Mouse (Mus musculus) forebrain, embryonic 14.5 days (tissue): Measurements from ENCODE around the gene Klk15. TPM values are rescaled to one million over a fixed set of nuclear protein-coding genes. Genes with fewer than 3 reads are reported as not detected.
"Not testable (repeated sequence)": the region's sequence is repeated elsewhere in the genome, so short reads cannot be mapped to it uniquely, and the experiment has no call there.

ENCODE experiments used
- ATAC-seq: fragments of 200-750 bp; cut with Nextera tagmentation; 2 replicates; pipeline ENCODE4 v1.8.0; 2017; ENCODE audit warnings: mild to moderate bottlenecking, moderate library complexity
- DNase-seq: peaks from one replicate; pipeline ENCODE4 v3.0.0-alpha.2; 2015; ENCODE audit warnings: low spot score
- H3K27ac ChIP-seq: fragments of 300-500 bp; sonication (generic); 2 replicates; pipeline ENCODE4 v1.5.1; 2014; ENCODE audit warnings: low read depth, mild to moderate bottlenecking, control low read depth, low read length, moderate library complexity
- H3K27me3 ChIP-seq: fragments of 300-500 bp; sonication (generic); replicated peaks from 2 replicates; pipeline ENCODE4 v1.6.1; 2014; ENCODE audit warnings: low read length, control low read depth, mixed read lengths; ENCODE audit not compliant: control insufficient read depth, insufficient read depth
- H3K36me3 ChIP-seq: fragments of 300-500 bp; sonication (generic); 2 replicates; pipeline ENCODE4 v1.6.1; 2014; ENCODE audit warnings: low read length, control low read depth; ENCODE audit not compliant: control insufficient read depth, insufficient read depth
- H3K4me1 ChIP-seq: fragments of 300-500 bp; sonication (generic); 2 replicates; pipeline ENCODE4 v1.6.1; 2014; ENCODE audit warnings: antibody characterized with exemption, low read length, control low read depth; ENCODE audit not compliant: control insufficient read depth, insufficient read depth
- H3K4me2 ChIP-seq: fragments of 300-500 bp; sonication (generic); 2 replicates; pipeline ENCODE4 v1.6.1; 2014; ENCODE audit warnings: mild to moderate bottlenecking, control low read depth, low read length
- H3K4me3 ChIP-seq: fragments of 300-500 bp; sonication (generic); 2 replicates; pipeline ENCODE4 v1.5.1; 2014; ENCODE audit warnings: low read depth, low read length, control low read depth
- H3K9ac ChIP-seq: fragments of 300-500 bp; sonication (generic); 2 replicates; pipeline ENCODE4 v1.6.1; 2014; ENCODE audit warnings: mild to moderate bottlenecking, low read length, control low read depth, moderate library complexity
- H3K9me3 ChIP-seq: fragments of 300-500 bp; sonication (generic); replicated peaks from 2 replicates; pipeline ENCODE4 v1.6.1; 2016; ENCODE audit warnings: low read length, control low read depth, mixed read lengths; ENCODE audit not compliant: control insufficient read depth
- WGBS: fragments of 180-500 bp; shearing (Covaris S2); extraction: QIAGEN DNeasy Blood & Tissue Kit; methylation state at CpG from one replicate; pipeline ENCODE4 v1.1.7; 2014; 5-methylcytosine and 5-hydroxymethylcytosine counted together
- polyA plus RNA-seq: library from polyadenylated mRNA; unstranded; fragments of >200 nt; fragmentation: Nextera tagmentation; extraction: Ambion mirVana; gene quantifications from 2 replicates; pipeline ENCODE4 v1.2.1, GENCODE M21; 2014

Gene Klk15
- polyA plus RNA-seq, 1 experiment from 2014 or later, result not detected

GRCm38 (mm10) chr7:43950364-43950763 is 16.8 kb downstream of the Klk15 start, which contains the start of gene Klk1b8:
Gene Klk1b8, plus strand, starts transcription at chr7:43950664.
- no peak within 1 kb of the TSS for H3K4me3 ChIP-seq
- WGBS, result 79% methylated on average over 2 of the region's 2 CpGs
- H3K36me3 ChIP-seq, result no peaks in the 10 kb centered on the region
- H3K27me3 ChIP-seq, result no peaks in the 10 kb centered on the region
- DNase-seq (no peak), ATAC-seq (no peak)
- no peak within 1 kb of the TSS for H3K4me2 ChIP-seq
- H3K9ac ChIP-seq, result no peak within 1 kb of the TSS
- H3K4me1 ChIP-seq, result no peaks in the 10 kb centered on the region
- no peak within 1 kb of the TSS for H3K27ac ChIP-seq
- no peaks in the 10 kb centered on the region for H3K9me3 ChIP-seq

GRCm38 (mm10) chr7:43952703-43953102 is 19.2 kb downstream of the Klk15 start:
- H3K4me3 ChIP-seq, result no peak overlapping the region
- WGBS, result 59% methylated on average over 4 of the region's 4 CpGs
- no peak overlapping the region for H3K9ac ChIP-seq
- no peaks in the 10 kb centered on the region for H3K36me3 ChIP-seq
- H3K27ac ChIP-seq, result no peak overlapping the region
- DNase-seq (no peak), ATAC-seq (no peak)
- no peaks in the 10 kb centered on the region for H3K27me3 ChIP-seq
- no peak overlapping the region for H3K4me2 ChIP-seq
- H3K4me1 ChIP-seq, result no peaks in the 10 kb centered on the region
- H3K9me3 ChIP-seq, result no peaks in the 10 kb centered on the region

- Histone ChIP-seq H3K9me3 (no peaks in the 10 kb centered on the region), H3K27ac (no peak within 1 kb of the TSS), H3K36me3 (no peaks in the 10 kb centered on the region), H3K27me3 (no peaks in the 10 kb centered on the region), H3K4me2 (no peak within 1 kb of the TSS), H3K4me1 (no peaks in the 10 kb centered on the region), H3K9ac (no peak within 1 kb of the TSS), H3K4me3 (no peak within 1 kb of the TSS)
- no peak for ATAC-seq
- DNase-seq, result no peak
- WGBS, result 63% methylated on average over 3 of the region's 3 CpGs
Measured at GRCm38 (mm10) chr7:43966451-43966850, 32.9 kb downstream of the Klk15 start, which contains the start of gene Klk1b1. Gene Klk1b1, plus strand, starts transcription at chr7:43966751.

- Histone ChIP-seq H3K27ac (no peak overlapping the region), H3K4me3 (no peak overlapping the region), H3K9me3 (no peaks in the 10 kb centered on the region), H3K36me3 (no peaks in the 10 kb centered on the region), H3K4me1 (no peaks in the 10 kb centered on the region), H3K4me2 (no peak overlapping the region), H3K9ac (no peak overlapping the region), H3K27me3 (no peaks in the 10 kb centered on the region)
- DNase-seq (no peak), ATAC-seq (no peak)
- 85% methylated on average over 3 of the region's 3 CpGs for WGBS
Measured at GRCm38 (mm10) chr7:43967058-43967457, 33.5 kb downstream of the Klk15 start.

GRCm38 (mm10) chr7:43967612-43968011 is 34.1 kb downstream of the Klk15 start:
- Histone ChIP-seq H3K4me1 (no peaks in the 10 kb centered on the region), H3K36me3 (no peaks in the 10 kb centered on the region), H3K4me2 (no peak overlapping the region), H3K9me3 (no peaks in the 10 kb centered on the region), H3K4me3 (no peak overlapping the region), H3K27ac (no peak overlapping the region), H3K27me3 (no peaks in the 10 kb centered on the region), H3K9ac (no peak overlapping the region)
- ATAC-seq, result no peak
- 88% methylated on average over 2 of the region's 2 CpGs for WGBS
- DNase-seq, result no peak

GRCm38 (mm10) chr7:43975761-43976160 is 42.2 kb downstream of the Klk15 start, which contains the start of gene Klk1b9:
Gene Klk1b9, plus strand, starts transcription at chr7:43976061.
- not testable (repeated sequence) for H3K27me3 ChIP-seq, H3K4me2 ChIP-seq, H3K4me1 ChIP-seq, H3K9me3 ChIP-seq, ATAC-seq, H3K27ac ChIP-seq, DNase-seq, H3K9ac ChIP-seq, H3K36me3 ChIP-seq, H3K4me3 ChIP-seq
- 88% methylated on average over 1 of the region's 1 CpGs for WGBS

- H3K4me3 ChIP-seq, result no peak overlapping the region
- H3K9me3 ChIP-seq, result no peaks in the 10 kb centered on the region
- no peak overlapping the region for H3K4me2 ChIP-seq
- H3K36me3 ChIP-seq, result no peaks in the 10 kb centered on the region
- DNase-seq (no peak), ATAC-seq (no peak)
- H3K4me1 ChIP-seq, result no peaks in the 10 kb centered on the region
- H3K27ac ChIP-seq, result no peak overlapping the region
- H3K9ac ChIP-seq, result no peak overlapping the region
- H3K27me3 ChIP-seq, result no peaks in the 10 kb centered on the region
Measured at GRCm38 (mm10) chr7:43985657-43986056, 52.1 kb downstream of the Klk15 start.

Other genes starting within 250 kb of the Klk15 start
- not detected in 2 replicates for gene Klk14, start 243.3 kb upstream of the Klk15 start, polyA plus RNA-seq
- gene Klk13, start 221.2 kb upstream of the Klk15 start, polyA plus RNA-seq, result not detected in 2 replicates
- gene Klk12, start 164.8 kb upstream of the Klk15 start, polyA plus RNA-seq, result 0.19 TPM in 1 of 2 replicates, not detected in the other
- gene Klk11, start 159.1 kb upstream of the Klk15 start, polyA plus RNA-seq, result not detected in 2 replicates
- gene Klk10, start 152.7 kb upstream of the Klk15 start, polyA plus RNA-seq, result 0.13 TPM in 1 of 2 replicates, not detected in the other
- gene Klk9, start 141.8 kb upstream of the Klk15 start, polyA plus RNA-seq, result not detected in 2 replicates
- 7.1 and 9.6 TPM in 2 replicates for gene Klk8, start 136.2 kb upstream of the Klk15 start, polyA plus RNA-seq
- gene Klk7, start 122.4 kb upstream of the Klk15 start, polyA plus RNA-seq, result not detected in 2 replicates
- gene Klk6, start 109.2 kb upstream of the Klk15 start, polyA plus RNA-seq, result not detected in 2 replicates
- gene Klk5, start 91.8 kb upstream of the Klk15 start, polyA plus RNA-seq, result not detected in 2 replicates
- gene Klk4, start 52.6 kb upstream of the Klk15 start, polyA plus RNA-seq, result 0.69 and 0.86 TPM in 2 replicates
- not detected in 2 replicates for gene Klk1b8, start 16.9 kb downstream of the Klk15 start, polyA plus RNA-seq
- not detected in 2 replicates for gene Klk1b1, start 33.0 kb downstream of the Klk15 start, polyA plus RNA-seq
- gene Klk1b9, start 42.3 kb downstream of the Klk15 start, polyA plus RNA-seq, result not detected in 2 replicates
- gene Klk1b11, start 62.1 kb downstream of the Klk15 start, polyA plus RNA-seq, result not detected in 2 replicates
- not detected in 2 replicates for gene Klk1b26, start 78.4 kb downstream of the Klk15 start, polyA plus RNA-seq
- gene Klk1b27, start 118.5 kb downstream of the Klk15 start, polyA plus RNA-seq, result not detected in 2 replicates
- gene Klk1b21, start 168.6 kb downstream of the Klk15 start, polyA plus RNA-seq, result not detected in 2 replicates
- not detected in 2 replicates for gene Klk1b22, start 178.9 kb downstream of the Klk15 start, polyA plus RNA-seq
- gene Klk1b16, start 203.0 kb downstream of the Klk15 start, polyA plus RNA-seq, result not detected in 2 replicates